Mouse (Mus musculus): Measurements from ENCODE around the gene Mkrn2os.

The Mkrn2os gene

DNA sequence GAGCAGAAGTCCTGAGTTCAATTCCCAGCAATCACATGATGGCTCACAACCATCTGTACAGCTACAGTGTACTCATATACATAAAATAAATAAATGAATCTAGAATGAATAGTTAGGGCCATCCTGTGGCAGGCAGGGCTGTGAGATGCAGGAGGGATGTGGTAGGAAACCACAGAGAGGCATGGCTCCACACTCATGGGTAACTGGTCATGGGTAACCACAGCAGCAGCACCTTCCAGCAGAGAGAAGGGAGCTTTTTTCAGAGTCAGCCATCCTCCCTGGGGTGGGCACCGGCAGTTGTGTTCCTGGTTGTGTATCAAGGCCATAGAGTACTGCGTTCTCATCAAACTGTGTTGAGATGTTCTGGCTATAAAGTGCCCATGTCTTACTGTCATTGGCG, 2.1 kb upstream of the Mkrn2os start:
- CTCF ChIA-PET, result no interaction called here
- POLR2A ChIA-PET, result interaction anchor here in 1 of 4 experiments (0.9 kb wide), 1 partner anchor 40 kb away, joined by 3 read pairs; no protein-coding TSS in a partner anchor

DNA sequence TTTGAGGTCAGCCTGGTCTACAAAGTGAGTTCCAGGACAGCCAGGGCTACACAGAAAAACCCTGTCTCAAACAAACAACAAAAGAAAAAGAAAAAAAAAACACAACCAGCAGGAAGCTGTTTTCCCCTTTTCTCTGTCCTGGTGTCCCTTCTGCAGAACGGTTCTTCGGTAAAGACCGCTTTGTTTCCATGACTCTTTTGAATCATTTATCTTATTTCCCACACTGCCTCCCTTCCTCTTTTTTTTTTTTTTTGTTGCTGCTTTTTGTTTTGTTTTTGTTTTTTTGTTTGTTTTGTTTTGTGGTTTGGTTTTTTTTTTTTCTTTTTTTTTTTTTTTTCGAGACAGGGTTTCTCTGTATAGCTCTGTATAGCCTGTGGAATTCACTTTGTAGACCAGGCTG, 876 bp upstream of the Mkrn2os start:
- CTCF ChIA-PET, result interaction anchor here in 1 of 4 experiments (1.7 kb wide), 1 partner anchor 10 kb away, joined by 5 read pairs; no protein-coding TSS in a partner anchor
- POLR2A ChIA-PET, result interaction anchor here in 2 of 4 experiments (0.6 to 2.7 kb wide), 3 partner anchors 10 to 111 kb away, joined by 3 to 11 read pairs (median 3); no protein-coding TSS in a partner anchor

DNA sequence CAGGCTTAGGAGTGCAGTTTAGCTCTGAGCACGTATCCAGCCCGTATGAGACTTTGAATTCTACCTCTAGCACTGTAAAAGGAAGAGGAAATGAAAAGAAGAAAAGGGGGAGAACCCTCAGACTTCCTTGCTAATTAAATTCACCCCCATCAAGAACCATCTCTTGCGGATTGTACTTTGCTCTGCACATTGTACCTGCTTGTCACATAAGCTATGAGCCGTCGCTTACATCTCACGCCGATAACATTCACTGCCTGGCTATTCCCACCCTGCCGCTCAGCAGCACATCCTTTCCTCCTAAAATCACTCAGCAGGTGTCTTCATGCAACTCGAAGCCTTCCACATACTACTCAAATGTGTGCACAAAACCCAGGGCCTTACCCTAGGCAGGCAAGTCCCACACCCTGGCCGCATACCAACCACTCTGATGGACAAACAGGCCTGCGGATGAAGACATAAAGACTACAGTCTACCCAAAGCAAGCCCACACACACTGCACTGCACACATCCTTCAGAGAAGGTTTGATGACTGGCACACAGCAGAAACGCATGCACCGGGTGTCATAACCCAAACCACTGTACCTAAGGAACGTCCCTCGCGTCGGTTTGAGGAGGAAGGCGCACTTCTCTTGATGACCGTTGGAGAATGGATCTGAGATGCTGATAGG, 550 bp downstream of the Mkrn2os start:
- CTCF ChIA-PET, result interaction anchor here in 3 of 4 experiments (0.5 to 1.7 kb wide), 4 partner anchors 9 to 340 kb away, joined by 3 to 5 read pairs (median 4); no protein-coding TSS in a partner anchor
- POLR2A ChIA-PET, result interaction anchor here in 2 of 4 experiments (0.6 to 2.7 kb wide), 4 partner anchors 9 to 122 kb away, joined by 3 to 11 read pairs (median 4); no protein-coding TSS in a partner anchor

DNA sequence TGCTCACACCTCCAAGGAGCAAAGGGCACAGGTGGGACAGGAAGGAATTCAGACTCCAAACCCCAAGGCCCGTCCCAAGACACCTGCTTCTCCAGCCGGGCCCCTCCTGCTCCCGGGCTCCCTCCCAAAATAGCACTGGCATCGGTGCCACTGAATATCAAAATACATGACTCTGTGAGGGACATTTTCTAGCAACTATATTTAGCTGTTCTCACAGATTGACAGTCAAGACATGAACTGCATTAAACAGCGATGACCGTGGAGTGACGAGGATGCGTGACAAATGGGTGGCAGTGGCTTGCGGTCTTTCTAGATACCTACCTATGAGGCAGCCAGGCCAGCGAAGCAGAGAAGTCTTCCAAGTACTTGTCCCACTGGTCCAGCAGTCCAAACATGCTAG, 6.1 kb downstream of the Mkrn2os start:
- POLR2A ChIA-PET, result no interaction called here
- CTCF ChIA-PET, result no interaction called here

DNA sequence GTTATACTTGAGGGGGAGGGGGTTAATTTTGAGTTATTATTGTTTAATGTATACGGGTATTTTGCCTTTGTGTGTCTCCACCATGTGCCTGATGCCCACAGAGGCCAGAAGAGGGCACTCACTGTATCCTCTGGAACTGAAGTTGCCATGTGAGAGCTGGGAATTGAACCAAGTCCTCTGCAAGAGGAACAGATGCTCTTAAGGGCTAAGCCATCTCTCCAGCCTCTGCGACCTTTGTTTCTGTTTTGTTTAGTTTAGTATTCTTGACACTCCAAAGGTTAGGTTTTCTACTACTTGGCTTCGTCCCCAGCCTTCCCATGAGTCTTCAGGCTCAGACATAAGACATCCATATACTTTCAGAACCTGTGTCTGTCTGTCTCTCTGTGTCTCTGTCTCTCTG, 8.2 kb downstream of the Mkrn2os start:
- ChIA-PET CTCF (interaction anchor here in 1 of 4 experiments (1.1 kb wide), 1 partner anchor 23 kb away, joined by 3 read pairs; no protein-coding TSS in a partner anchor), POLR2A (interaction anchor here in 1 of 4 experiments (1.1 to 4.3 kb wide), 3 partner anchors 8 to 13 kb away, joined by 3 to 12 read pairs (median 11); partner anchors contain the start of gene Mkrn2os)

DNA sequence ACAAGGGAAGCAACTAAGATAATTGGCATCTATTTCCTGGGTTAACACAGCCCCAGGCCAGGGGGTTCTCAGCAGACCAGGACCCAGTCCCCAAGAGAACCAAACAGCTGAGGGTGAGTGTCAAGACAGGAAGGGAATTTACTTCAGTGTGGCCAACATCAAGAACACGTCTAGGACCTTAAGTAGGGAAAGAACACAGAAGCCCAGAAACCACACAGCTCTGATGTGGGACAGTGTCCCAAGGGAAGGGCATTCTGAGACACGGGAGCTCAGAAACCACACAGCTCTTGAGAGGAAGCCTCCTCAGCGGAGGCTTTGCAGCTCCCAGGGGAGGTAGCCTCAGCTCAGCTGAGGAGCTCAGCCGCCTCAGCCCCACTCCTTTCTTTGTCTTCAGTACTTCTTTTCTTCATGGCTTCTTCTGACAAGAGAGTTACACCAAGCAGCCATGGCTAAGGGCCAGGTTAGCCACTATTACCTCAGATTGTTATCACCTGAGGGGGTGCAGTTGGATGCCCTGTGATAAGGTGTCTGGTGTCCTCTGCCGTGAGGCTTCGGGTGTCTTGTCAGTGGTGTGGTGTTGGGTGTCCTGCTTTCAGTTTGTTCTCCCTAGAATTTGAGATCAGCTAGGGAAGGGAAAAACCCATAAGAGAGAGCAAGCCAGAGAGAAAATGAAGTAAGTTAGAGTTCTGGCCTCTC, 8.8 kb downstream of the Mkrn2os start:
- CTCF ChIA-PET, result interaction anchor here in 2 of 4 experiments (1.1 to 1.6 kb wide), 3 partner anchors 9 to 768 kb away, joined by 3 to 5 read pairs (median 3); partner anchors contain the start of gene Mkrn2os (in 1 of the 2)
- POLR2A ChIA-PET, result interaction anchor here in 3 of 4 experiments (0.8 to 4.3 kb wide), 19 partner anchors 8 to 254 kb away, joined by 3 to 12 read pairs (median 4); partner anchors contain the start of genes Mkrn2os (in 2 of the 3), Efcab12 (in 1 of the 3) and Raf1 (in 1 of the 3)

DNA sequence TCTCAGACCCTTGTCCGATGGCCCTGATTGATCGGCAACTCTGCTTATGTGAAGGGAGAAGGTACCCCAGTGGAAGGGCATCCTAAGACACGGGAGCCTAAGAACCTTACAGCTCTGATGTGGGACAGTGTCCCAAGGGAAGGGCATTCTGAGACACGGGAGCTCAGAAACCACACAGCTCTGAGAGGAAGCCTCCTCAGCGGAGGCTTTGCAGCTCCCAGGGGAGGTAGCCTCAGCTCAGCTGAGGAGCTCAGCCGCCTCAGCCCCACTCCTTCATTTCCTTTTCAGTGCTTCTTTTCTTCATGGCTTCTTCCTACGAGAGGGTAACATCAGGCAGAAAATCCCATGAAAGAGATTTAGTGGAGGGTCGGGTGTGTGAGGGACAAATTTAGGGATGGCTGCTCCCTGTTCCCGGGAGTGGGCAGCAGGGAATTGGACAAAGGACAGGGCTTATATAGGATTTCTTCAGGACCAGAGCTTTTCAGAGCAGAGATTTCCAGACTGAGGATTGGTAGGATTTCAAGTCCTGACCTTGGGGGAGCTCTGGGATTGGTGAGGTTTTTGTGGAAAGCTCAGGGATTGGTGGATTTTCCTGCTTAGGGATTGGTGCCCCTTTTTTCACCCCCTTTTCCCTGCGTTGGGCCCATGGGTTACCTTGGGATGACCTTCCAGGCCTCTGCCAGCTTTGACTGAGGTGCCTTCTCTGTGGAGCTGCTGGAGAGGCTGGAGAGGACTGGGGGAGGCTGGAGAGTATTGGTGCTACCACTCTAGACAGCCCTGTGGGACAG, 9.9 kb downstream of the Mkrn2os start:
- POLR2A ChIA-PET, result interaction anchor here (0.6 to 4.3 kb wide), 25 partner anchors 8 to 268 kb away, joined by 3 to 12 read pairs (median 4); partner anchors contain the start of genes Mkrn2os (in 2 of the 4), Raf1 (in 2 of the 4) and Efcab12 (in 1 of the 4)
- CTCF ChIA-PET, result interaction anchor here in 3 of 4 experiments (0.6 to 1.6 kb wide), 5 partner anchors 10 to 829 kb away, joined by 3 to 5 read pairs (median 4); partner anchors contain the start of gene Mkrn2os (in 1 of the 3)

DNA sequence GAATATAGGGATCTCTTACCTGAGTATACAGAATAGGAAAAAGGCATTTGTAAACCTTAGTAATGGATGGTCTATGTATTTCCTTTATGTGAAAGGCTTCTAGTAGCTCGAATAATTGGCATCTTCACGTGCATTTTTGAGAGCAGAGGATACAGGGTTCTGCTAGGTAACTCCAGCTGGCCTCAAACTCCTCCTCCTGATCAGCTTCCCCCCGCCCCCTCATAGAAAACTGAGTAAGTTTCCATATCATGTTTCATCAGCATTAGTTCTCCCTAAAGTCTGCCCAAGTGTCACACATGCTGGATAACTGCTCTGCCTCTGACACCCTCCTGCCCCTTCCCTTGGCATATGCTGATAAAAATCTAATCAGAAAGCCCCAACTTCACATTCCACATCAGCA, 11.6 kb downstream of the Mkrn2os start:
- ChIA-PET CTCF (no interaction called here), POLR2A (interaction anchor here in 2 of 4 experiments (0.9 to 4.3 kb wide), 4 partner anchors 9 to 228 kb away, joined by 3 to 12 read pairs (median 4); partner anchors contain the start of genes Mkrn2os (in 1 of the 2) and Rpl32 (in 1 of the 2))

DNA sequence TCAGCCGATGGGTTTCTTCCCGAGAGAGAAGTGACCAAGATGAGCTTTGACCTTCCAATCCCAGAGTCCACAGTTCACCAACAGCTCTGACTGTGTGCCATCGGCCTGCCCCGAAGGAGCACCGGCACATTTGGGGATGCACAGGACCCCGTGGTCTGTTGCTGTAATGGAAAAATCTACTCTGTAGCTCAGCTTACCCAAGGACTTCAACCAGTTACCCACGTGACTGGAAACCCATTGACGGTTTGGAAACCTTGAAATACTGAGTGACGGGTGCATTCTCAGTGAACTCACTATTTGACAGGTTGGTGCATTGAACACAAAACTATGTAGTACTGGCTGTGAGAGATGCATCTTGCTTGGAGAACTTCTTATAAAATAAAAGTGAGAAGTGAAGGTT, 14.4 kb downstream of the Mkrn2os start:
- ChIA-PET POLR2A (interaction anchor here in 1 of 4 experiments (0.6 to 1.2 kb wide), 2 partner anchors 11 to 251 kb away, joined by 3 read pairs; no protein-coding TSS in a partner anchor), CTCF (no interaction called here)

DNA sequence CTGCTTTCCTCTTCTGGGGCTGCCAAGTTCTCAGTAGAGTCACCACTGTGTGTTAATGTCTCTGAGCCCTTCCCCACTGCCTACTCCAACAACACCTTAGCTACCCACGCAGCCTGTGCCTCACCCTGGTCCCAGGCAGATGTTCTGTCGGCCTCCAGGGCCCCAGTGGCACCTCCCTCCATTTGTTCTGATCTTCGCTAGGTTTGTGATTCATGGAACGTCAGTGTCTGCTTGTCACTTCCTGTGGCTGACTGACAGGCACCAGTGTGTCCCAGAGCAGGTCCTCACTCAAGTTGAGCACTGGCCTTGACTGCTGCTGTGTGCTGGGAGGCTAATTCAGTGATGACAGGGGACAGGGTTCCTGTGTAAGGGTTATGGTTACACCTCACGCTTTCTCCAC, 15.0 kb downstream of the Mkrn2os start:
- ChIA-PET CTCF (no interaction called here), POLR2A (interaction anchor here in 1 of 4 experiments (0.6 to 1.2 kb wide), 2 partner anchors 11 to 251 kb away, joined by 3 read pairs; no protein-coding TSS in a partner anchor)

DNA sequence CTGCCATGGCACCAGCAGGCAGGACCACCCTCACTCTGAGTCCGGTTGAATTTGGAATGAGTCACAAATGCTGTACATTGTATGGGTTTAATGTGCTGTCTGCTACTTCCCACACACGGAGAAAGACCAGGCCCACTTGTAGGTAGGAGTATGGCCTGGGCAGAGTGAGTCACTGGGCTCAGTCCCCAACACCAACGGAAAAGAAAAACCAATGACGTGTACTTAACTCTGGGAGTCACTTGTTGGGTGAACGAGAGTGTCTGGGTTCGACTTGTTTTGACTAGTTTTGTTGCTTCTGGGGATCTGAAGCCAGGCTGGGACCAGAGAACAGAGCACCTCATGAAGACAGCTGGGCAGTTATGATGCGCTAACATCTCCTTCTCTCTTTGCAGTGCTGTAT, 18.2 kb downstream of the Mkrn2os start:
- ChIA-PET CTCF (no interaction called here), POLR2A (interaction anchor here in 2 of 4 experiments (0.7 to 1.9 kb wide), 3 partner anchors 9 to 229 kb away, joined by 3 to 4 read pairs (median 3); no protein-coding TSS in a partner anchor)

DNA sequence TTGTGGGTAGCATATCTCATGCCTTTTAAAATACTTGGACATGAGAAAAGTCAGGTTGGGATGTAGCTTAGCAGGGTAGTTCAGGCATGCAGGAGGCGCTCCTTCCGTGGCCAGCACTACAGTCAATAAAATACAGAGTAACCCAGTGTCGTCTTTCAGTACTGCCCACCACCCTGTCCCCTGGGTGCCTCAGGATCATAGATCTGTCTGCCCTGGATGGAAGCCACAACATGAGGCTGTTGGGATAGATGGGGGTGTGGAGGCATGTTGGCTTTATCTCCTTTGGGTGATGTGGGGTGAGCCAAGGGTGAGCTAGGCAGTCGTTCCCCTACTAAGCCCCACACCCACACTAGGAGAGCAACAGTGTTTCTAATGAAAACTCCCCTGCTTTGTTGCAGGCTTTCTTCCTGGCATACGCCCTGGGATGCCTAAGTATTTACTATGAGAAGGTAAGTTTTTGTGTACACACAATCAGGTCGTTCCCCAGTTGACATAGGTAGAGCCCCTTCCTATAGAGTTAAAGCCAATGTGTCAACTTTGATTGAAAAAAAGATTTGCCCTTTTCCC, 26.8 kb downstream of the Mkrn2os start:
- CTCF ChIA-PET, result no interaction called here
- POLR2A ChIA-PET, result interaction anchor here in 3 of 4 experiments (0.5 to 1.3 kb wide), 5 partner anchors 10 to 463 kb away, joined by 3 to 4 read pairs (median 4); partner anchors contain the start of gene Tsen2 (in 1 of the 3)

DNA sequence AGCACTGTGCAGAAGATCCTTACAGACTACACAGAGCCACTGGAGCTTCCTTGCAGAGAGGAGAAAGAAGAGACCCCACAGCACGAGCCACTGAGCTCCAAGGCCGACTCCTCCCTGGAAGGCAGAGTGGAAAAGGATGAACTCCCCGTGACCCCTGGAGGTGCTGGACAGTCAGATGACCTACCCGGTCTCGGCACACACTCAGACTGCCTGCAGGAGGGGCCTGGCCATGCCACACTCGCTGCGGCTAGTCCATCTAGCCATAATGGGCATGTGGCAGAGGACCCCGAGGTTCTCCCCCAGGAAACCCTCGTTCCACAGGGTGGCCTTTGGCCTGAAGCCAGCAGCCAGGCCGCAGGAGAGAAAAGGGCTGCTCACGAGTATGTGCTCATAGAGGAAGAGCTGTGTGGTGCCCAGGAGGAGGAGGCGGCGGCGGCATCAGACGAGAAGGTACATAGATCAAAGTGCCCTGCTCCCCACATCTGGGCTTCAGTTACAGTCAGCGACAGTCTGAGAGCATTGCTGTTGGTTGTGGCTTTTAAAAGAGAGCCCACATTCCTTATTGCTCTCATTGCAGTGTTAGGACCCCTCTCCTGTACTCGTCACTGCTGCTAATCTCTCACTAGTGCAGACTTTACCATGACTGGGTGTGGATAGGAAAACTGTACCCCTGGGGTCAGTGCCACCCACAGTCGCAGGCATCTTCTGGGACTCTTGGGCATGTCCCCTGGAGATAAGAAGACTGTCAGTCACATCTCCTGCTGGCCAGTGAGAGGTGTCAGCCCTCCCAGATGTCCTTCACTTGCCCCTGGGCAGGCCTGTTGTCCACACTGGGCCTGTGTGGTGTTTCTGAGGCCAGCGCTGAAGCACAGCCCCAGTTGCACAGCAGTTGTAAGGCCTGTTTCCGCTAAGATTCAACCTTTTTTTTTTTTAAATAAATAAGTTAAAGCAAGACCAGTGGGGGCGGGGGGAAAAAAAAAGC, 32.4 kb downstream of the Mkrn2os start:
- POLR2A ChIA-PET, result interaction anchor here in 1 of 4 experiments (1.0 kb wide), 1 partner anchor 13 kb away, joined by 3 read pairs; no protein-coding TSS in a partner anchor
- CTCF ChIA-PET, result interaction anchor here in 2 of 4 experiments (0.6 to 1.2 kb wide), 2 partner anchors 50 to 766 kb away, joined by 3 to 9 read pairs; no protein-coding TSS in a partner anchor

DNA sequence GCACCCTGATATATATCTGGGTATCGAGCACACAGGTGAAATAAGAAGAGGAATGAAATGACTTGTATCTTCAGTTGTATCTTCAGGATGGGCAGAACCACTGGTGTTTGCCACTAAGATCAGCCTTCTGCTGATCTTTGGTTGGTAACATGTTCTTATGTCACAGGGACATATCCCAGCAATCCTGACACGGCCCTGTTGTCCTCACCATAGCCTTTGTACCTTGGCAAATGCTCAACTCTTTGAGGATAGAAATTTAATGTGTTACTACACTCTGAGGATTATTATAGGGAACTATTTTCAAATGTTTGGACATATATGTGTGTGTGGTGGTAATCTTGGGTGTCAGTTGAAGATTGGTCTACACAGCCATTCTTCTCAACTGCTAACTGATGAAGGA, 34.2 kb downstream of the Mkrn2os start:
- ChIA-PET CTCF (interaction anchor here in 1 of 4 experiments (0.6 to 1.2 kb wide), 2 partner anchors 52 to 242 kb away, joined by 3 to 4 read pairs; no protein-coding TSS in a partner anchor), POLR2A (interaction anchor here in 2 of 4 experiments (0.6 to 1.7 kb wide), 3 partner anchors 11 to 251 kb away, joined by 4 to 10 read pairs (median 6); partner anchors contain the start of gene Rpl32 (in 1 of the 2))

DNA sequence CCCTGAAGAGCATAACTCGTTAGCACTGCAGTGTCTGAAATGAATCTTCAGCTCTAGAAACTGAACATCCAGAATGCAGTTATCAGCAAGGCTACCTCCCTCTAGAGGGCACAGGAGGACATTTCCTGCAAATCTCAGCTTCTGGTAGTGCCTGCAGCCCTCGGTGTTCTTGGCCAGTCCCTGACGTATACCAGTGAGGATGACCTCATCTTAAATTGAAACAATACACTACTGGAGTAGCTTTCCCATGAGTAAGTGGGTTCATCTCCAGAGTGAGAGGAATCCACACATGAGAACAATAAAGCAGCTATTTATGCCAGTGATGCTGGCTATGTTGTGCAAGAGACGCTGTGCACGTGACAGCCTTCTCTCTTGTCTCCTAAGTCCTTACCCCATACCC, 36.9 kb downstream of the Mkrn2os start:
- ChIA-PET CTCF (interaction anchor here in 2 of 4 experiments (0.6 kb wide), 2 partner anchors 17 to 52 kb away, joined by 3 read pairs; no protein-coding TSS in a partner anchor), POLR2A (interaction anchor here in 3 of 4 experiments (0.7 to 1.2 kb wide), 4 partner anchors 10 to 27 kb away, joined by 3 to 4 read pairs (median 3); no protein-coding TSS in a partner anchor)

DNA sequence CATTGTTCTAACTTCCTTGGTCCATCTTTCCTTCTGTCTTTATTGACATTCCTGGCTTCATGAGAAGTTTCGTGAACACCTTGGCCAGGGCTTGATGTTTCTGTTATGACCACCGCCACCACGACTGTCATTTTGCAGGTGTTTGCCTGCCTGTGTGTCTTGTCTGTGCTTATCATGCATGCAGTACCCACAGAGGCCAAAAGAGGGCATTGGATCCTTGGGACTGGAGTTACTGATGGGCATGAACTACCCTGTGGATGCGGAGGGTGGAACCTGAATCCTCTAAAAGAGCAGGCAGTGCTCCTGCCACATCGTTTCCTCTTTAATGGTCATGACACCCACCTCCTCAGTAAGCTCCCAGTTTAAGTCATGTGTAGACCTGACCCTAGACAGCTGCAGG, 46.1 kb downstream of the Mkrn2os start:
- POLR2A ChIA-PET, result interaction anchor here in 3 of 4 experiments (0.6 to 1.6 kb wide), 11 partner anchors 8 to 497 kb away, joined by 3 to 9 read pairs (median 4); partner anchors contain the start of gene Rpl32 (in 1 of the 3)
- CTCF ChIA-PET, result interaction anchor here in 2 of 4 experiments (1.0 to 1.1 kb wide), 3 partner anchors 189 to 226 kb away, joined by 3 to 4 read pairs (median 3); no protein-coding TSS in a partner anchor
